Mouse (Mus musculus) gastrocnemius, adult 18-20 months (tissue): ENCODE measurements around the gene Mtmr14. TPM values are rescaled to one million over a fixed set of nuclear protein-coding genes. Genes with fewer than 3 reads are reported as not detected.

ENCODE experiments used
- DNase-seq: peaks from one replicate; pipeline ENCODE4 v3.0.0; 2021; ENCODE audit warnings: low spot score
- long read RNA-seq, 2 experiments: library from polyadenylated mRNA; stranded (forward); transcript quantifications; one replicate each; pipeline ENCODE4 v2.0.0; 2021
- total RNA-seq, 2 experiments: library from RNA; stranded (reverse); gene quantifications; 2 replicates each; pipeline ENCODE4 v1.2.3; 2021

Gene Mtmr14
- 10 to 100 TPM; 12.5 to 14.2 TPM for total RNA-seq
- long read RNA-seq, experiment 1, transcript Mtmr14-201 (19 exons, 2,676 nt): major isoform, 15 of 31 reads
- long read RNA-seq, experiment 1, partial matches to known transcripts: 0 of 31 reads
- long read RNA-seq, experiment 1, other reads (novel, unspliced or antisense): 16 of 31 reads
- long read RNA-seq, experiment 2, transcript Mtmr14-201 (19 exons, 2,676 nt): major isoform, 15 of 33 reads
- long read RNA-seq, experiment 2, partial matches to known transcripts: 11 of 33 reads
- long read RNA-seq, experiment 2, other reads (novel, unspliced or antisense): 7 of 33 reads

- peak; percentile 99 for DNase-seq
Observed at GRCm38 (mm10) chr6:113237542-113238270, at the start of gene Mtmr14. Mtmr14 (plus strand) TSS chr6:113237843.

- DNase-seq: no peak
Observed at GRCm38 (mm10) chr6:113193765-113194460, 43.7 kb upstream of the Mtmr14 start.

GRCm38 (mm10) chr6:113194517-113194840 lies 43.2 kb upstream of the Mtmr14 start:
- DNase-seq: no peak

GRCm38 (mm10) chr6:113194841-113195595 lies 42.6 kb upstream of the Mtmr14 start, which contains the start of gene Lhfpl4:
Lhfpl4 (minus strand) TSS chr6:113195384.
- DNase-seq: no peak

- no peak for DNase-seq
Observed at GRCm38 (mm10) chr6:113195596-113195992, 42.0 kb upstream of the Mtmr14 start.

- DNase-seq: no peak
Observed at GRCm38 (mm10) chr6:113216280-113216679, 21.4 kb upstream of the Mtmr14 start.

GRCm38 (mm10) chr6:113225798-113226197 lies 11.8 kb upstream of the Mtmr14 start:
- DNase-seq: no peak

- DNase-seq: no peak
Observed at GRCm38 (mm10) chr6:113226705-113227104, 10.9 kb upstream of the Mtmr14 start.

- DNase-seq: no peak
Observed at GRCm38 (mm10) chr6:113235141-113235540, 2.5 kb upstream of the Mtmr14 start.

- no peak for DNase-seq
Observed at GRCm38 (mm10) chr6:113238442-113238841, 799 bp downstream of the Mtmr14 start.

- no peak for DNase-seq
Observed at GRCm38 (mm10) chr6:113242753-113243152, 5.1 kb downstream of the Mtmr14 start.

GRCm38 (mm10) chr6:113245585-113245984 lies 7.9 kb downstream of the Mtmr14 start:
- DNase-seq: no peak

- DNase-seq: no peak
Observed at GRCm38 (mm10) chr6:113250786-113251185, 13.1 kb downstream of the Mtmr14 start.

GRCm38 (mm10) chr6:113251921-113252320 lies 14.3 kb downstream of the Mtmr14 start:
- no peak for DNase-seq

- no peak for DNase-seq
Observed at GRCm38 (mm10) chr6:113254899-113255298, 17.3 kb downstream of the Mtmr14 start.

- DNase-seq: no peak
Observed at GRCm38 (mm10) chr6:113261174-113261858, 23.7 kb downstream of the Mtmr14 start.

GRCm38 (mm10) chr6:113263531-113263930 lies 25.9 kb downstream of the Mtmr14 start:
- no peak for DNase-seq

- no peak for DNase-seq
Observed at GRCm38 (mm10) chr6:113264429-113264828, 26.8 kb downstream of the Mtmr14 start.

GRCm38 (mm10) chr6:113266996-113267655 lies 29.5 kb downstream of the Mtmr14 start:
- no peak for DNase-seq

- no peak for DNase-seq
Observed at GRCm38 (mm10) chr6:113267988-113268387, 30.3 kb downstream of the Mtmr14 start.
